Mouse (Mus musculus) liver, adult 10 weeks (tissue): Measurements from ENCODE around the gene Pitpna. TPM values are rescaled to one million over a fixed set of nuclear protein-coding genes. Genes with fewer than 3 reads are reported as not detected.

Experiments
- polyA plus RNA-seq: library from polyadenylated mRNA; stranded (reverse); fragments of 350-450 nt; fragmentation: Illumina TruSeq; extraction: RNeasy Lipid Tissue Mini Kit (QIAGEN cat#74804); gene quantifications from one replicate; pipeline ENCODE4 v1.2.3, GENCODE M21; 2014; ENCODE audit warnings: low read depth, low replicate concordance

The Pitpna gene
- polyA plus RNA-seq = 56.5 TPM

GRCm38 (mm10) chr11:75587493-75588284, at the start of gene Pitpna:
TSS of gene Pitpna (plus strand) at chr11:75588097.

DNA sequence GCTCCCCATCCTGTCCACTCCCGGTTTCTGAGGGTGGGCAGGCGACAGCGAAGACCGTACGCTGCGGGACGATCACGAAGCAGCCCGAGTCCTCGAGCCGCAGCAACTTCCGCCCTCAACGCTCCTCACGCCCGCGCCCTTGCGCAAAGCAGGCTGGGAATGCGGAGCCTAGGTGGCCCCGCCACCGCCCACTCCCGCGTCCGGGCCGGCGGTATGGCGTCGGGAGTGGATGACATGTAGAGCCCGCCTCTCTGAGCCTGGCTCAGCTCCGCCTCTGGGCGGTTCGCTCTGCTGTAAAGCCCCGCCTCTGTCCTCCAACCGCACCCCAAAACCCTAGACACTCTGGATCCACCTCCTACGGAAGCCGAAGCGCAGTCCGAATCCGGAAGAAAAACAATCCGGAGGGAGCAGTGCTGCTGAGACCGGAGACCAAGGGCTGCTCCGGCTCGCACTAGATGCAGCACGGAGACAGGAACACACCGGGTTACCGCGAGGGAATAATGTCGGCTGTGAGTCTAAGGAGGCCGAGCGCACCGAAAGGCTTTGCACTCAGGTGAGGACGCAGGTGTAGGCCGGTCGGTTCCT, 42.8 kb downstream of the Pitpna start, which contains the start of gene Inpp5k:
Inpp5k (plus strand) TSS at position 344 of the 585 bp plus-strand sequence.

DNA sequence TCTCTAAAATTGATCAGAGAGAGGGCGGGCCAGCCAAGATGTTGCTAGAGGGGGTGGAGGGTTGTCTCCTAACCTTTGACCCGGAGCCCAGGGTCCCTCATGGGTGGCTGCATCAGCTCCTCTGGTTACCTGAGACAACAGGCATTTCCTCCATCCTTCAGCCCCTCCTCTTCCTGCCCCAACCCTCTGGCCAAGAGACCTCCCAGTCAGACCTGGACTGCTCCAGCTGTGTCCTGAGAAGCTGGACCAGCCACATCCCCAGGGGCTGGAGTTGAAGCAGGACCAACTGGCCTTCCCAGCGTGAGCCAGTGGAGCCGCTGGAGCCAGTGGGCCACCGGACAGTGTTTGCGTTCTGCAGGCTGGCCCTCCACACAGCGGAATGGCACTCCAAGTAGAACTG, 62.4 kb downstream of the Pitpna start, which contains the start of gene Myo1c:
Myo1c (plus strand) TSS at position 194 of the 400 bp plus-strand sequence.

Other genes with a start within 250 kb of the Pitpna start
- 17.9 TPM for gene Rpa1, start 239.8 kb upstream of the Pitpna start, polyA plus RNA-seq
- 1.7 TPM for gene Smyd4, start 239.7 kb upstream of the Pitpna start, polyA plus RNA-seq
- 250 TPM for gene Serpinf1, start 165.4 kb upstream of the Pitpna start, polyA plus RNA-seq
- 152 TPM for gene Serpinf2, start 148.5 kb upstream of the Pitpna start, polyA plus RNA-seq
- 0.90 TPM for gene Wdr81, start 133.4 kb upstream of the Pitpna start, polyA plus RNA-seq
- 179 TPM for gene Tlcd2, start 126.4 kb upstream of the Pitpna start, polyA plus RNA-seq
- 23.2 TPM for gene Prpf8, start 101.3 kb upstream of the Pitpna start, polyA plus RNA-seq
- gene Rilp, start 78.0 kb upstream of the Pitpna start, polyA plus RNA-seq = 3.7 TPM
- 0.40 TPM for gene Scarf1, start 74.6 kb upstream of the Pitpna start, polyA plus RNA-seq
- 1.4 TPM for gene Slc43a2, start 56.4 kb upstream of the Pitpna start, polyA plus RNA-seq
- gene Inpp5k, start 42.9 kb downstream of the Pitpna start, polyA plus RNA-seq = 12.9 TPM
- 2.9 TPM for gene Myo1c, start 62.4 kb downstream of the Pitpna start, polyA plus RNA-seq
- 101 TPM for gene Crk, start 91.2 kb downstream of the Pitpna start, polyA plus RNA-seq
- gene Ywhae, start 144.8 kb downstream of the Pitpna start, polyA plus RNA-seq = 577 TPM
- gene Doc2b, start 208.0 kb downstream of the Pitpna start, polyA plus RNA-seq = not detected